Mouse (Mus musculus) T-helper 2 cell (primary cell): Measurements from ENCODE around the gene Cacna1c.
"Not testable (repeated sequence)": the region's sequence is repeated elsewhere in the genome, so short reads cannot be mapped to it uniquely, and the experiment has no call there.

Experiments
- in situ Hi-C: fragments of 300-600 bp; cut with MboI, MseI; formaldehyde crosslinking; loops from one replicate; pipeline ENCODE4 v1.15.1; 2025; ENCODE audit warnings: high pct_unique_total_duplicates

Gene Cacna1c

DNA sequence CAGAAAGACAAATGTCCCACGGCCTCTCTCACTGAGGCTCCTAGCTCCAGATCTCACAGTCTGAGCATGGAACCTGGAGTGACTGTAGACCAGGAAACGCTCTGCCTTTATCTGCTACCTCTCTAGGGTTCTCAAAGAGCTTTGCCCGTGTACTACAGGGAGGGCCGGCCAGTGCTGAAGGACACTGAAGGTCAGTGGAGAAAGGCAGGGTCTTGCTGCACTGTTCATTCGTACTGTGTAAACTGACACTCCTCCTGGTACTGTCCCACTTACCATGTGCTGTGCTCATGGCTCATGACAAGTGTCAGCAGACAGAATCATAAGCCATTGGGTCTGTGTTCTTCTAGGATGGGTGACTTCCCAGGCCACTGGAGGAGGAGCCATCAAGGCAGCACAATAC is 17.2 kb upstream of the Cacna1c start:
- in situ Hi-C loops: no loop called here

DNA sequence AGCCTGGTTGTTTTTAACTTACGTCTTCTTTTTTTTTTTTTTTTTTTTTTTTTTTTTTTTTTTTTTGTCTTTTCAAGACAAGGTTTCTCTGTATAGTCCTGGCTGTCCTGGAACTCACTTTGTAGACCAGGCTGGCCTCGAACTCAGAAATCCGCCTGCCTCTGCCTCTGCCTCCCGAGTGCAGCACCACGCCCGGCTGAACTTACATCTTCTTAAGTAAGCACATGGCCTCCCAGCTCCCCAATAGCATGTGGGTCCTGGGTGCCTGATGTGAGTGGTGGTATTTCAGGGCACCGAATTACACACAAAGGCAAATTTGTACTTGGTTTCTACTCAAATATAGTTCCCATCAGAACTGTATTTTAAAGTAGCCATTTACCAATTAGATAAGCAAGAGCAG is 9.8 kb upstream of the Cacna1c start:
- in situ Hi-C loops: not testable (repeated sequence)

DNA sequence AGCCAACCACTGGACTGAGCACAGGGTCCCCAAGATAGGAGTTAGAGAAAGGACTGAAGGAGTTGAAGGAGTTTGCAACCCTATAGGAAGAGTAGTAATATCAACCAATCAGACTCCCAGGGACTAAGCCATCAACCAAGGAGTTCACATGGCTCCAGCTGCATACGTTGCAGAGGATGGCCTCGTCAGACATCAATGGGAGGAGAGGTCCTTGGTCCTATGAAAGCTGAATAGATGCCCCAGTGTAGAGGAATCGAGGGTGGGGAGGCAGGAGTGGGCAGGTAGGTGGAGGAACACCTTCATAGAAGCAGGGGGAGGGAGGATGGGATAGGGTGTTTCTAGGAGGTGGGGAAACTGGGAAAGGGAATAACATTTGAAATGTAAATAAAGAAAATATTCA is 8.7 kb upstream of the Cacna1c start:
- in situ Hi-C loops: no loop called here

DNA sequence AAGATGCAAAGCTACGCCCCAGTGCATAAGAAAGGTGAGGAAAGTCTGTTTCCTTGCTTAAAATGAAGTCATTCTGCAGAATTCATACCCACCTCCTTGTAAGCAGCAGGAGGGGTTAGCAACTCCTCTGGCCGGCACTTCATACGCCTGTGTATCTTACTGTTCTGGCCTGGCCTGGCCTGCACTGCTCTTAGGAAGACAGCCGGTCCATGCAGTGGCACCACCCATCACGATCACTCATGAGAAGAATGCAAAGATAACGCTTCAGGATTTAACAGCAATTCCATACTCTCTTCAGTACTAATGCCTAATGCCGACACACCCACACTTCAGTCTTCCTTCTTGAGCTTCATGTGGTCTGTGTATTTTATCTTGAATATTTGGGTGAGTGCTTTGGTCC is 8.1 kb upstream of the Cacna1c start:
- in situ Hi-C loops: no loop called here

DNA sequence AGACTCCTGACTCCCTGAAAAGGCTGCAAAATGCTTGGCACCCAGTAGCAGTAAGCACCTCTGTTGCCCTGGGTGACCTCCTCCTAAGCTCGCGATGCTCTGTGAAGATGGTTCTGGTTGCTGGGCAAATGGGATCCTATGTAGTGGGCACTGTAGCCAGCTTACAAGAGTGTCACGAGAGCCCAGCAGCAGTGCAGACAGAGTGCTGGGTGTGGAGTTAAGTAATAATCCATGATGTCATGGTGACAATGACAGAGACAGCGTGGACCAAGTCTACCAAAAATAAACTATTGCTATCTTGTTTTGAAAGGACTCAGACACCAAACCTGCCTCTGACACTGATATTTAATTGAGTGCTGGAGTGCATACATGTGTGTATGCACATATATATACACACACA is 5.4 kb upstream of the Cacna1c start:
- in situ Hi-C loops: no loop called here

- in situ Hi-C loops: no loop called here
Observed at GRCm38 (mm10) chr6:119200362-119200761, 4.1 kb upstream of the Cacna1c start.

DNA sequence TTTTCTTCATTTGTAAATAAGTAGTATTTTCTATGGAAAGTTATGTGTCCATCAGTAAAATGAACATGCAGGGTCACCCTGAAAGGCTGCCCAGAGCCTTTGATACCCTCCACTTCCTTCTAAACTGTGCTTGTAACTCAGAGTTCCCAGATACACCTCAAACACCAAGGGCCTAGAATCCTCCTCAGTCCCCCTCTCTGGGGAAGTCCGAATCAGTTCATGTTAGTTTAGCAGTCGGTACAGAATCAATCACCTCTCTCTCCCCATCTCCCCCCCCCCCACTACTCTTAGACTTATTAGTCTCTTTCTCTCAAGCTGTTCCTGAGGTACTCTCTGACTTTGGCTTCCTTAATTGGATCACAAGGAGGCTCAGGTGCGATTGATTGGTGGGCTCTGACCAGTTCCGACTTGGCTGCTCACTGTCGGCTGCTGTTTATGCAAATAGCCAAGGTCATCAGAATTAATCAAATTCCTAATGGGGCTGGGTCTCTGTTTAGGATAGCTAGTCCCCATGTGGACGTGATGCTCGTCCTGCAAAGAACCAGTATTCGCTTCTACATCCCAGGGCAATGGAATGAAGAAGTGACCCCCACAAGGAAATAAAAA is 3.2 kb upstream of the Cacna1c start:
- in situ Hi-C loops: no loop called here

GRCm38 (mm10) chr6:119198534-119199273 is 2.5 kb upstream of the Cacna1c start:
- in situ Hi-C loops: no loop called here

- in situ Hi-C loops: no loop called here
Observed at GRCm38 (mm10) chr6:119194601-119195000, 1.6 kb downstream of the Cacna1c start.

DNA sequence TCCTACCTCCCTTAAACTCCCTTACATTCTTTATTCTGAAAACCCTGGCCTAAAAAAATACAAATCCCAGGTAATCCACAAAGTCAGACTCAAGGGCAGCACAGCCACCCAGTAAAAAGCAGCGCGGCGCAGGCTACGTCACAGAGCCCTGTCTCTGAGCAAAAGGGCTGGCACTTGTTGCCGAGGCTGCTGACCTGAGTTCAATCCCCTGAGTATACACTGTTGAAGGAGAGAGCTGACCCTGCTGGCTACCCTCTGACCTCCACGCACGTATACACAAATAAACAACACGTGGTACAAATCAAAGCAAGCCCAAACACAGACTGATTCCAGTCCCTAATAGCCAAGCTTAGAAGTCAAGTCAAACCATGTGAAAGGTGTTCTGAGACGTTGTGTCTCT is 2.1 kb downstream of the Cacna1c start:
- in situ Hi-C loops: no loop called here

DNA sequence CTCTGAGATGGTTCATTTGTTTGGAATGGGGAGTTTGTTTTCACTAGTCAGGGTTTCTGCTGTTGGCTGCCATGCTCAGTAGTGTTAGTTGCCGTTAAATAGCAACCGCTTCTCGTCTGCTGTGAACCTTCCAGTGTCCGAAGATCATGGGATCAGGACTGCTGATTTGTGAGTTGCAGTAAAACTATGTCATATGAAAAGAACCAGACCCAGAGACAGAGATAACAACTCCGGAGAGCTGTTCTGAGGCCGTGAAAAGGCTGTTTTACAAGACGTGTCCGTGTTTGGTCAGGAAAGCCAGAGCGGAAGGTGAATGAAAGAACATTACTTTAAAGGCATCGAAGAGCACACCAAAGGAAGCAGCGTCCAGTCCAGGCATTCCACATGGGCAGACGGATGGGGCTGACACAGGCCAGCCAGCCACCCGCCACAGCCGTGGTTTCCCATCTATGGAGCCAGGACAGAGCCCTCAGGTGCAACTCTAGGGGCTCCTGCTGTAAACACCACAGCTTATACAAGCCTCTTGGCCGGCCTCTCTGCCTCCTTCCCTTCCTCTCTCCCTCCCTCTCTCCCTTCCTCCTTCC is 2.6 kb downstream of the Cacna1c start:
- in situ Hi-C loops: no loop called here

DNA sequence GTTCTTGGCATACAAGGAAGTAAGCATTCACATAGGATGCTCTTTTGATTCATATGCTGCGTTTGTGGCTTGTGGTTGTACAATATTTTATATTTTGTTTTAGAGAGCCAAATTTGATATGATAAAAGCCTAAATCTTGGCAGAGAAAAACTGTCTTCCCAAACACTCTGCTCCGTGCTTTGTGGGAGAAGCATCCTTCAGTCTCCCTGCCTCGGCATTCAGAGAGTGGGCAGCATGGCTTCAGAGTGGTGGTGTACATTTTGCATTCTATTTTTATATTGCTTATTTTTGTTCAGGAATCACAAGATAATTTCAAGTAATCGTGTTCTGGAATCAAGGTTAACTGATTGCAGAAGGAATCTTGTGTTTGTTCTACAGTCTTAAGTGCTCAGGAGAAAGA is 4.7 kb downstream of the Cacna1c start:
- in situ Hi-C loops: no loop called here

GRCm38 (mm10) chr6:119187631-119188030 is 8.6 kb downstream of the Cacna1c start:
- in situ Hi-C loops: no loop called here

DNA sequence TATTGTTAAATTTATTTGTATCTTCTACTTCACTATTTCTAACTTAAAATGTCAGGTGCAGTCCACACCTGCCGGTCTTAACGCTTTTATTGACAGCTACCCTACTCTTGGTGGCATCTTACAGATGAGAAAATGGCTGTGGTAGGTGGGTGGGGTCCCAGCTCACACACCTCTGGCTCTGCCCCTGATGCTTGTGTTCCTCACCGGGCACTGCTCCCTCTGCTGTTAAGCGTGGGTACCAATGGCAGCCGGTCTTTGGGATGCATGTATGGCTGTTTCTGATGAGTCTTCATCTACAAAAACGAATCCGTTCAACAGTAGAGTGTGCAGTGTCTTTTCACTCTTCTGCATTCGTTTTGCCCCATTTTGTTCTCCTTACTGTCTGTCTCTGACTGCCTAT is 9.6 kb downstream of the Cacna1c start:
- in situ Hi-C loops: no loop called here

DNA sequence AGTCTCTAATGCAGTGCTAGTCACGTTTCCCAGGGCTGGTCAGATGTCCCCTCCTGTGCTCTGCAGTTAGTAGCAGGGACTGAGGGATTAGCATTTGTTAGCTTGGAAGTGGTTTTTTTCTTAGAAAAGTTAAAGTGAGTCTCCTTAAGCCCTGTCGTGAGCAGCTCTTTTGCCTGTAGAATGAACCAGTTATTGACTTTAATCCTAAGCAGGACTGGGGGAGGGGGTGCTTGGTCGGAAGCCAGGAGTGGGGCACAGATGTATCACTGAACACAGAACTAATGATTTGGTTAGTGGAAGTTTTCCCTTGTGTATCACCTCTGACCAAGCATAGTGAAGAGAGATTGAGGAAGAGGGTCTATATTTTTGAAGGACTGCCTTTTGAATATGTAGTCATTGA is 12.4 kb downstream of the Cacna1c start:
- in situ Hi-C loops: no loop called here

DNA sequence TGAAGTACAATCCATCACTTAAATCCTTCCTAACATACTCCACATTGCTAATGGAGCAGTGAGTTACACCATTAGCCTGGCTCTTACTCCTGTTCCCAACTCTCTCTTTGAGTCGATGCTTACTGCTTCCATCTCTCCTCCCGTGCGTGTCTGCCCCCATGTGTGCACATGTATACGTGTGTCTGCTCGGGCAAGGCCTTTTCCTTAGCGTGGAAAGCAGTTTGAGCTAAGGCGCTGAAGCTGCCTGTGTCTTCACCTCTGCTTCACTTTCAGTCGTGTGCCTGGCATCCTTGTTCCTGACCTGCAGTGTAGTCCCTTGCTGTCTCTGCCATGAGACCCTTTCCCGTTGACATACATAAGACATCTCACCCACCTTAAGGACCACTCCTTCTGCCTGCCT is 14.0 kb downstream of the Cacna1c start:
- in situ Hi-C loops: no loop called here

DNA sequence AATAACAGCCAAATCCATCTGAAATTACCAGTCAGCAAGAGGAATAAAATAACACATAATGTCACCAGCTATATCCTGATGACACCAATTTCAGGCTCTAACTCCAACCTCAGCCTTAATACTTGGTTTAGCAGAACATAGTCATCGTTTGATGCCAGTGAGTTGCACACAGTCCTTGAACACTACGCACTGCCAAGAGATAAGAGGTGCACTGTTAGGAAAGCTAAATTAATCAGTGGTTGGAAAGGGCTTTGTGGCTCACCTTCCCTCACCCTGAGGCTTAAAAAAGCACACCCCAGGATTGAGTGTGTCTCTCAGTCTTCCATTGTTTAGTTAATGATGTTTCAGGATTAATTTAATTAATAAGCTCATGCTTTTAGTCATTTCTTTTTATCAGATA is 16.0 kb downstream of the Cacna1c start:
- in situ Hi-C loops: no loop called here

DNA sequence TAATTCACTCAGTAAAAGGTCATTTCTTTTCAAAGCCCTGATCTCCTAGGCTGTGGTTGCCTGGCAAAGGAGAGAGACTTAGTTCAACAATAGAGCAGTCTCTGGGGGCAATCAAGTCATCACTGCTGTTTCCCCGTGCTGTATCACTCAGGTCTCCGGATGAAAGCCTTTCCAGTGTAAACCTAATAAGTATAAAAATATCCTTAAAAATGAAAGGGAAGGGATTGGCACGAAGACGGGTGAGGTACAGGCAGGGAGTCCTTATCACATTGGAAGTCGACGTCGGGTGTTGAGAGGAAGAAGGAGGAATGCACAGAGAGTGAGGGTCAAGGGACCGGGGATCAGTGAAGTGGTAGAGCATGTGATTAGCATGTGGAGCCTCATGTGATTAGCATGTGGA is 19.1 kb downstream of the Cacna1c start:
- in situ Hi-C loops: no loop called here

- in situ Hi-C loops: no loop called here
Observed at GRCm38 (mm10) chr6:119176103-119176502, 20.1 kb downstream of the Cacna1c start.

- in situ Hi-C loops: no loop called here
Observed at GRCm38 (mm10) chr6:119175078-119175853, 21.0 kb downstream of the Cacna1c start, which contains the start of gene Dcp1b. Dcp1b (plus strand) TSS chr6:119175253.

- in situ Hi-C loops: no loop called here
Observed at GRCm38 (mm10) chr6:119174307-119175074, 21.7 kb downstream of the Cacna1c start.

DNA sequence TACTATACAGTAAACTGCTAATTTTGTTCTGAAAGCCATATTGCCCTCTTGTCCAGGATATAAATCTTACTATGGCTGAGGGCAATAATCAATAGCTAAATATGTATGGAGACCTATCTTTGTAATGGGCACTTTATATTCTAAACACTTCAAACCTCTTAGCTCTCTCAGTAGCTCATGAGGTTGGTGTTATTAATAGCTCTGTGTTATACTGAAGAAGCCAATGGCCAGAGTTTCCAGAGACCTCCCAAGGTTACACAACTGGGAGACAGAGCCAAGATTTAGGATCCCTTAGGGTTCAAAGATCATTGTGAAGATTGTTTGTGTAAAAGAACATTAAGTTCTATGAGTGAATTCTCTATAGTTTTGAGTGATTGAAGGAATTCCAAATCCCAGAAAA is 30.5 kb downstream of the Cacna1c start:
- in situ Hi-C loops: no loop called here
